Mouse (Mus musculus) erythroblast, embryonic 14.5 days (primary cell): Measurements from ENCODE around the gene Il15.

Source experiments
- GATA1 ChIP-seq: IDR thresholded peaks from 2 replicates; pipeline ENCODE4 v1.6.1; 2012; ENCODE audit warnings: low read length, inconsistent platforms, mixed read lengths
- TAL1 ChIP-seq: IDR thresholded peaks from 3 replicates; pipeline ENCODE4 v1.6.1; 2012; ENCODE audit warnings: low read length, inconsistent platforms, mixed read lengths

GRCm38 (mm10) chr8:82326061-82326460 is 77.0 kb downstream of the Il15 start:
- no peak for TF ChIP-seq GATA1
- TF ChIP-seq TAL1: no peak
